ENCODE assay signal across 24 mouse cellular contexts in genomic region chr1:20914769-20915168, GRCm38 (mm10). TPM values are rescaled to one million over a fixed set of nuclear protein-coding genes. Genes with fewer than 3 reads are reported as not detected.
DNase-seq lines count a peak whose midpoint lies in the region; ATAC-seq and TF ChIP-seq lines count a peak whose summit lies in the region.
"Had no signal": no experiment of that assay in that cellular context is flagged by ENCODE, and none has a peak within 500 bp of the region (broad histone marks: within the 10 kb centered on the region; RNA-seq: fewer than 3 reads in every experiment).

No protein-coding gene starts in this region.

- H3K9ac ChIP-seq in hindbrain, embryonic 11.5 days (ENCODE audit: low read depth, low read length), result no peak overlapping the region
- no peak overlapping the region for H3K9ac ChIP-seq in hindbrain, embryonic 12.5 days
- H3K9ac ChIP-seq in lung, embryonic 14.5 days, result no peak overlapping the region
- no peak overlapping the region for H3K9ac ChIP-seq in stomach, postnatal 0 days (ENCODE audit: low read length)
- H3K9ac ChIP-seq: embryonic facial prominence, embryonic 12.5 days; heart, embryonic 12.5 days; intestine, embryonic 15.5 days; liver, embryonic 15.5 days; lung, embryonic 15.5 days had no signal

- H3K27ac ChIP-seq in cerebellum, adult 2 months (ENCODE audit: insufficient read depth, low read length), result peak overlapping the region; percentile 34; the same call in 1 of the 2 replicates
- H3K27ac ChIP-seq in hindbrain, embryonic 11.5 days (ENCODE audit: low read depth, low read length), result no peak overlapping the region
- no peak overlapping the region for H3K27ac ChIP-seq in hindbrain, embryonic 12.5 days
- H3K27ac ChIP-seq in lung, embryonic 14.5 days (ENCODE audit: low read depth), result no peak overlapping the region
- H3K27ac ChIP-seq in stomach, postnatal 0 days (replicated peaks), result no peak overlapping the region
- no peak overlapping the region for H3K27ac ChIP-seq in limb, embryonic 10.5 days
- H3K27ac ChIP-seq: embryonic facial prominence, embryonic 12.5 days; forebrain, embryonic 10.5 days; intestine, embryonic 15.5 days; liver, embryonic 15.5 days; lung, embryonic 15.5 days had no signal

- H3K4me2 ChIP-seq in hindbrain, embryonic 11.5 days (replicated peaks; ENCODE audit: low read depth, low read length), result no peak overlapping the region
- no peak overlapping the region for H3K4me2 ChIP-seq in hindbrain, embryonic 12.5 days (replicated peaks)
- no peak overlapping the region for H3K4me2 ChIP-seq in lung, embryonic 14.5 days
- no peak overlapping the region for H3K4me2 ChIP-seq in stomach, postnatal 0 days (replicated peaks; ENCODE audit: low read depth)
- H3K4me2 ChIP-seq: embryonic facial prominence, embryonic 12.5 days; heart, embryonic 12.5 days; intestine, embryonic 15.5 days; liver, embryonic 15.5 days; lung, embryonic 15.5 days had no signal

- no peak overlapping the region for H3K4me3 ChIP-seq in cerebellum, adult 2 months (replicated peaks; ENCODE audit: insufficient read depth, low read depth, low read length)
- H3K4me3 ChIP-seq in hindbrain, embryonic 11.5 days (ENCODE audit: low read depth, low read length), result no peak overlapping the region
- no peak overlapping the region for H3K4me3 ChIP-seq in hindbrain, embryonic 12.5 days
- H3K4me3 ChIP-seq in lung, embryonic 14.5 days (ENCODE audit: low read depth, low read length), result no peak overlapping the region
- H3K4me3 ChIP-seq in stomach, postnatal 0 days (ENCODE audit: low read depth, low read length), result no peak overlapping the region
- no peak overlapping the region for H3K4me3 ChIP-seq in limb, embryonic 10.5 days
- H3K4me3 ChIP-seq: embryonic facial prominence, embryonic 12.5 days; forebrain, embryonic 10.5 days; heart, embryonic 12.5 days; intestine, embryonic 15.5 days; liver, embryonic 15.5 days; lung, embryonic 15.5 days had no signal

- no peak for TF ChIP-seq POLR2A in cerebellum, adult 2 months (IDR thresholded peaks at IDR 0.05; ENCODE audit: borderline replicate concordance, insufficient read depth, low read length)

- H3K9me3 ChIP-seq in hindbrain, embryonic 11.5 days (ENCODE audit: control insufficient read depth, low read length), result no peaks in the 10 kb centered on the region
- no peaks in the 10 kb centered on the region for H3K9me3 ChIP-seq in hindbrain, embryonic 12.5 days (replicated peaks)
- no peaks in the 10 kb centered on the region for H3K9me3 ChIP-seq in lung, embryonic 14.5 days (ENCODE audit: low read depth, low read length)
- H3K9me3 ChIP-seq in stomach, postnatal 0 days (ENCODE audit: control insufficient read depth, low read length), result no peaks in the 10 kb centered on the region
- H3K9me3 ChIP-seq in limb, embryonic 10.5 days (replicated peaks), result no peaks in the 10 kb centered on the region
- H3K9me3 ChIP-seq: embryonic facial prominence, embryonic 12.5 days; forebrain, embryonic 10.5 days; heart, embryonic 12.5 days; intestine, embryonic 15.5 days; liver, embryonic 15.5 days; lung, embryonic 15.5 days had no signal

- no peak for TF ChIP-seq EP300 in stomach, postnatal 0 days (optimal IDR thresholded peaks at IDR 0.05)

- no peak for DNase-seq in cerebellum, adult 2 months
- DNase-seq in hindbrain, embryonic 11.5 days (ENCODE audit: low spot score), result no peak
- no peak for DNase-seq in lung, embryonic 14.5 days
- DNase-seq in lung, postnatal 14 days, result no peak
- no peak for DNase-seq in stomach, postnatal 0 days (ENCODE audit: low spot score)
- no peak for DNase-seq in limb, embryonic 10.5 days (ENCODE audit: low spot score)
- DNase-seq: adrenal gland, adult 8-10 months; cerebellum, adult 9-10 months; cerebellum, postnatal 36 days; gastrocnemius, postnatal 25 days; heart, adult 18-20 months; kidney, adult 2 months; kidney, postnatal 10 days; liver; lung, postnatal 36 days had no signal

- H3K4me1 ChIP-seq in cerebellum, adult 2 months (ENCODE audit: control insufficient read depth, insufficient read depth, low read length), result peaks cover 12% of the 10 kb centered on the region
- H3K4me1 ChIP-seq in hindbrain, embryonic 11.5 days (replicated peaks; ENCODE audit: control insufficient read depth, insufficient read depth, low read length), result no peaks in the 10 kb centered on the region
- H3K4me1 ChIP-seq in hindbrain, embryonic 12.5 days, result peaks cover 4% of the 10 kb centered on the region; the same call in 1 of the 2 replicates
- no peaks in the 10 kb centered on the region for H3K4me1 ChIP-seq in lung, embryonic 14.5 days (ENCODE audit: insufficient read depth)
- H3K4me1 ChIP-seq in stomach, postnatal 0 days (replicated peaks; ENCODE audit: control insufficient read depth, insufficient read depth), result 0 out of 2 replicates have a peak, but pooled peaks cover 4% of the 10 kb centered on the region
- no peaks in the 10 kb centered on the region for H3K4me1 ChIP-seq in limb, embryonic 10.5 days
- H3K4me1 ChIP-seq: heart, embryonic 12.5 days; liver, embryonic 15.5 days; lung, embryonic 15.5 days had no signal

- no peaks in the 10 kb centered on the region for H3K36me3 ChIP-seq in hindbrain, embryonic 11.5 days (ENCODE audit: control insufficient read depth, insufficient read depth, low read length)
- H3K36me3 ChIP-seq in hindbrain, embryonic 12.5 days, result no peaks in the 10 kb centered on the region
- no peaks in the 10 kb centered on the region for H3K36me3 ChIP-seq in lung, embryonic 14.5 days (ENCODE audit: insufficient read depth)
- H3K36me3 ChIP-seq in stomach, postnatal 0 days (ENCODE audit: control insufficient read depth, insufficient read depth, low read length), result no peaks in the 10 kb centered on the region
- no peaks in the 10 kb centered on the region for H3K36me3 ChIP-seq in limb, embryonic 10.5 days
- H3K36me3 ChIP-seq: embryonic facial prominence, embryonic 12.5 days; forebrain, embryonic 10.5 days; heart, embryonic 12.5 days; intestine, embryonic 15.5 days; liver, embryonic 15.5 days; lung, embryonic 15.5 days had no signal

- no peak for TF ChIP-seq CTCF in cerebellum, adult 2 months (IDR thresholded peaks at IDR 0.05; ENCODE audit: borderline replicate concordance, insufficient read depth, low read depth, low read length)
- no peak for TF ChIP-seq CTCF in lung, embryonic 14.5 days (IDR thresholded peaks at IDR 0.05; ENCODE audit: low read depth)
- TF ChIP-seq CTCF in stomach, postnatal 0 days (IDR thresholded peaks at IDR 0.05; ENCODE audit: low read depth), result no peak

- H3K27me3 ChIP-seq in cerebellum, adult 2 months (ENCODE audit: control insufficient read depth, insufficient read depth, low read length), result no peaks in the 10 kb centered on the region
- no peaks in the 10 kb centered on the region for H3K27me3 ChIP-seq in hindbrain, embryonic 11.5 days (ENCODE audit: control insufficient read depth, insufficient read depth, low read length)
- no peaks in the 10 kb centered on the region for H3K27me3 ChIP-seq in hindbrain, embryonic 12.5 days
- H3K27me3 ChIP-seq in lung, embryonic 14.5 days (ENCODE audit: insufficient read depth, low read length), result no peaks in the 10 kb centered on the region
- H3K27me3 ChIP-seq in stomach, postnatal 0 days (ENCODE audit: control insufficient read depth, insufficient read depth, low read length), result no peaks in the 10 kb centered on the region
- H3K27me3 ChIP-seq in limb, embryonic 10.5 days (ENCODE audit: low read depth, poor library complexity, severe bottlenecking), result no peaks in the 10 kb centered on the region
- H3K27me3 ChIP-seq: CH12.LX; embryonic facial prominence, embryonic 12.5 days; heart, embryonic 12.5 days; intestine, embryonic 15.5 days; liver, embryonic 15.5 days; lung, embryonic 15.5 days had no signal

- WGBS in cerebellum, adult 2 months, result 88% methylated on average over 3 of the region's 3 CpGs
- WGBS in hindbrain, embryonic 11.5 days, result 83% methylated on average over 3 of the region's 3 CpGs
- 94% methylated on average over 3 of the region's 3 CpGs for WGBS in hindbrain, embryonic 12.5 days
- 92% methylated on average over 3 of the region's 3 CpGs for WGBS in lung, embryonic 14.5 days
- WGBS in stomach, postnatal 0 days, result 86% methylated on average over 3 of the region's 3 CpGs
- 89% methylated on average over 3 of the region's 3 CpGs for WGBS in limb, embryonic 10.5 days

- ATAC-seq in cerebellum, adult (ENCODE audit: insufficient number of reproducible peaks, low FRiP score, low TSS enrichment), result no peak
- ATAC-seq in hindbrain, embryonic 11.5 days (ENCODE audit: low FRiP score), result 0 out of 2 replicates have a peak, but pooled peaks have one; percentile 25
- ATAC-seq in hindbrain, embryonic 12.5 days (ENCODE audit: low FRiP score), result no peak
- peak; percentile 33; the same call in 1 of the 2 replicates for ATAC-seq in lung, embryonic 14.5 days (ENCODE audit: insufficient read depth)
- ATAC-seq in stomach, postnatal 0 days (ENCODE audit: low FRiP score, low TSS enrichment), result 0 out of 2 replicates have a peak, but pooled peaks have one; percentile 8
- ATAC-seq: intestine, embryonic 15.5 days had no signal

RNA-seq across cellular contexts. Expression of gene Paqr8, which starts 24.4 kb away (rescaled TPM):
- 112 and 134 TPM in 2 replicates for polyA plus RNA-seq in cerebellum, adult 2 months (2012; rRNA removed)
- polyA plus RNA-seq in hindbrain, embryonic 11.5 days (2014; fragmentation: Nextera tagmentation; extraction: Ambion mirVana), result 10.0 and 11.9 TPM in 2 replicates
- polyA plus RNA-seq in hindbrain, embryonic 12.5 days (2016; fragmentation: Nextera tagmentation; extraction: Ambion mirVana), result 15.6 and 16.4 TPM in 2 replicates
- polyA plus RNA-seq in lung, embryonic 14.5 days (2014; fragmentation: Nextera tagmentation; extraction: Ambion mirVana), result 4.8 and 5.4 TPM in 2 replicates
- 10.5 and 12.1 TPM in 2 replicates for polyA plus RNA-seq in stomach, postnatal 0 days (2015; fragmentation: Nextera tagmentation; extraction: Ambion mirVana)
- polyA plus RNA-seq in limb, embryonic 10.5 days (2016; fragmentation: Nextera tagmentation; extraction: Ambion mirVana), result 2.6 and 3.7 TPM in 2 replicates

RNA-seq across cellular contexts. Expression of gene Efhc1, which starts 36.7 kb away (rescaled TPM):
- 2.1 and 3.0 TPM in 2 replicates for polyA plus RNA-seq in cerebellum, adult 2 months (2012; rRNA removed)
- 4.0 and 4.3 TPM in 2 replicates for polyA plus RNA-seq in hindbrain, embryonic 11.5 days (2014; fragmentation: Nextera tagmentation; extraction: Ambion mirVana)
- polyA plus RNA-seq in hindbrain, embryonic 12.5 days (2016; fragmentation: Nextera tagmentation; extraction: Ambion mirVana), result 4.4 and 4.5 TPM in 2 replicates
- polyA plus RNA-seq in lung, embryonic 14.5 days (2014; fragmentation: Nextera tagmentation; extraction: Ambion mirVana), result 2.3 and 3.0 TPM in 2 replicates
- polyA plus RNA-seq in stomach, postnatal 0 days (2015; fragmentation: Nextera tagmentation; extraction: Ambion mirVana), result 1.5 and 1.7 TPM in 2 replicates
- 1.5 and 1.7 TPM in 2 replicates for polyA plus RNA-seq in limb, embryonic 10.5 days (2016; fragmentation: Nextera tagmentation; extraction: Ambion mirVana)

Comparison
In these comparisons a context has a peak if more than half of its experiments do, and no peak if none do; other contexts are left out.
1. ATAC-seq: peak in hindbrain, embryonic 11.5 days (single experiment), lung, embryonic 14.5 days (single experiment) and stomach, postnatal 0 days (single experiment); none in cerebellum, adult (single experiment) and hindbrain, embryonic 12.5 days (single experiment).